Mouse (Mus musculus) macrophage (primary cell): ENCODE measurements around the gene Spata45. TPM values are rescaled to one million over a fixed set of nuclear protein-coding genes. Genes with fewer than 3 reads are reported as not detected.

ENCODE experiments used
- H3K27ac ChIP-seq: fragments of 350-480 bp; formaldehyde crosslinking; 2 replicates; pipeline ENCODE4 v1.9.0; 2021
- H3K36me3 ChIP-seq: fragments of 350-480 bp; formaldehyde crosslinking; 2 replicates; pipeline ENCODE4 v1.9.0; 2021; ENCODE audit errors: inconsistent target
- H3K4me3 ChIP-seq: fragments of 350-480 bp; formaldehyde crosslinking; 2 replicates; pipeline ENCODE4 v1.9.0; 2021; ENCODE audit errors: inconsistent target
- H3K79me2 ChIP-seq: fragments of 350-480 bp; formaldehyde crosslinking; 2 replicates; pipeline ENCODE4 v1.9.0; 2021; ENCODE audit errors: inconsistent target
- WGBS: methylation state at CpG from one replicate; pipeline ENCODE4 v1.1.7; 2026; ENCODE audit warnings: inconsistent platforms; ENCODE audit not compliant: missing documents; 5-methylcytosine and 5-hydroxymethylcytosine counted together
- polyA plus RNA-seq: library from polyadenylated mRNA; stranded (reverse); fragments of 250-400 nt; gene quantifications from 3 replicates; pipeline ENCODE4 v1.2.4, GENCODE M21; 2018; ENCODE audit warnings: inconsistent platforms
- total RNA-seq, 78 experiments: library from RNA; depleted of rRNA; stranded (reverse); fragments of 250-400 nt; gene quantifications; 1 replicate in 9 of 78; 2 replicates in 24 of 78; 3 replicates in 43 of 78; 4 replicates in 2 of 78; pipeline ENCODE4 v1.2.4; 2018; ENCODE audit warnings: inconsistent platforms in 56 of 78

Gene Spata45
- total RNA-seq (2018; cell fraction: chromatin; rRNA removed): not detected
- total RNA-seq (2018; cell fraction: cytosol; rRNA removed): not detected
- not detected for total RNA-seq (2018; cell fraction: nucleus; rRNA removed)
- polyA plus RNA-seq: not detected in 3 replicates

DNA sequence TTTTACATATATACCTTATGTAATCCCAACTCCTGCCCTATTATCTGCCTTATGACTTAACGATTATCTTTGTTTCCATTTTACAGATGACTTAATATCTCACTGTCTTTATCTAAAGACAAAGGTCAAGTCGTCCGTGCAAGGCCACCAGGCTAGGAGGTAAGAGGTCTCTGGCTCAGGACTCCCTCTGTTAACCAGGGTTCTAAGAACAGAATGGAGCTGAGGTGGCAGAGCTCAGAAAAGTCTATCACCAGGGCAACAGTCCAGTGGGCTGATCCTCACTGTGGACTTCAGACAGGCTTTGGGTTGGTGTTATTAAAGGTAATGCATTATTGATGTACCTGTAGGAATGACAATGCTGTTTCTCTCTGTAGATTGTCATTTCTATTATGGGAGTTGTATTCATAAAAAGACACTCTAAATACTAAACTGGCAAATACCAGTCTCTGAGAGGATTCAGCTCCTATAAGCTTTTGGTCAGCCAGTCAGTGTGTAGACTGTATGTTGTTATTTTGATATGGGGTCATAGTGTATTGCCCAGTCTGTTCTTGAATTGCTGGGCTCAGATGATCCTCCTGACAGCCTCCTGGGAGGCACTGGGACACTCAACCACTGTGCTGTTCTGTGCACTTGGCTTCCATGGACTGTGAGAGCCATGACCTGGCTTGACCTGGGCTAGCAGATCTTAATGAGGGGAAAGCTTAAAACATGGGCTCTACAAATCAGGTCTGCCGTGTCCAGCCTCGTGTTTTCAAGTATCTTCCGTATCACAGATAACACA, at the start of gene Spata45:
Gene Spata45, plus strand, starts transcription at position 86 of the 781 bp plus-strand sequence.
- WGBS: 89% methylated on average over 6 of the region's 6 CpGs
- Histone ChIP-seq H3K27ac (no peak within 1 kb of the TSS), H3K79me2 (no peaks in the 10 kb centered on the region), H3K4me3 (no peak within 1 kb of the TSS), H3K36me3 (no peaks in the 10 kb centered on the region)

DNA sequence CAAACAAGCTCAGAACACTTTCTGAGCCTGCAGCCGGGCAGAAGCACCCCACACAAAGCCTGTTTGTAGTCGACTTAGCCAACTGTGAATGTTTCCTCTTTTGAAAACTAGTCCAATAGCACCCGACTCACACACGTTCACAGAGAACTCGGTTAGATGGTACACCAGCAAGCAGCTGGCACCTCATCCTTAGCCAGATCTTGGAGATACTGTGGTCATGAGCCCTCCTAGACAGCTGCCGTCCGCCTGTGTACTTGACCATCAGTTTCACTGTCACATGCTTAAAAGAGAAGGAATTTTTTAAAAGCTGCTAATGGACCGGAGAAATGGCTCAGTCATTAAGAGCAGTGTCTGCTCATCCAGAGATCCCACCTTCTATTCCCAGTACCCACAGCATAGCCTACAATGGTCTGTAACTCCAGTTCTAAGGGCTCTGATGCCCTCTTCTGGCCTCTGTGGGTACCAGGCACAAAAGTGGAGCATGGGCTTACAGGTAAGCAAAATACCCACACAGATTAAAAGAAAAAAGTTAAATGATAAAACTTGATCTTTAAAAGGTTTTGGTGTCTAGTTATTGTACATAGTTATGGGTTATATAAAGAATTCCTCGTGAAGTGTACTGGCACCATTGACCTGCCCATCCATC, 46.9 kb upstream of the Spata45 start:
- no peaks in the 10 kb centered on the region for H3K36me3 ChIP-seq
- H3K79me2 ChIP-seq: no peaks in the 10 kb centered on the region
- H3K4me3 ChIP-seq: no peak overlapping the region
- H3K27ac ChIP-seq: no peak overlapping the region
- 85% methylated on average over 9 of the region's 9 CpGs for WGBS

DNA sequence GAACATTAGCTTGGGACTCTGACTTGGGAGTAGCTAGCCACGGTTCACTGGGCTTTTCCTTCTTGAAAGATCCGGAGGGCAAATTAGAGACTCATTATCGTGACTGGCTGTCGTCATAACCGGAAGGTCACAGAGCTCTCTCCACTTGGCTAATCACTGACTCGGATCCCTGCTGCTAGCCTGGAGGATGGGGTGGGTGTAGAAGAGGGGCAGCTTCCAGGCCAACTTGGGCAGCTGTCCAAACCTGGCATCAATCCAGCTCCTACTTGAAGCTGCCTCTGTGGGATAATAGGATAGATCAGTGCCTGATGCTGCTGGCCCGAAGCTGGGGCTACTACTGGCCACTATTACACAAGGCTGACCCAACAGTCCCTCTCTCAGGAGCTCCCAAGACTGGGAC, 40.9 kb upstream of the Spata45 start:
- Histone ChIP-seq H3K36me3 (no peaks in the 10 kb centered on the region), H3K79me2 (no peaks in the 10 kb centered on the region), H3K27ac (no peak overlapping the region), H3K4me3 (no peak overlapping the region)
- 98% methylated on average over 6 of the region's 7 CpGs for WGBS

DNA sequence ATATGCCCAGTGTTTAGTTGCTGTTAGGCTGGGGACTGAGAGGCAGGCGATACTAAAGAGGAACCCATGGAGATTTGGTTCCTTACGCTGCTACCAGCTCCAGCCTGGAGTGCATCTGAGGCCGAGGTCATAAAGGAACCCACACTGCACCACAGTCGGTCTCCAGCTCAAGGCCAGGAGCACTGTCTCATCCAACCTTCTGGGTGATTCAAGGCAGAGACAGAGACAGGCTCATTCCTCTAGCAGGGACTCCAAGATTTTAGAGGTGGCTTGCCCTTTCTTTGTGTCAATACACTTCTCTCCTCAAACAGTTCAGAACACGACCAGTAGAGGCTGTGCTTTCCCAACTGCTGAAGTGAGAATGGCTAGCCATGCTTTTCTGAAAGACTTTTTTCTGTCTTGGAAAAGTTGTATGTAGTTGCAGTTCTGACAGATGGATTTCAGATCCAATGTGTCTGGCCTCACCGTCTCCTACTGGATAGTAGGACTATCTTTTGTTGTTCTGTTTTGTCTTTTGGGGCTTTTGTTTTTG, 40.0 kb upstream of the Spata45 start:
- Histone ChIP-seq H3K36me3 (no peaks in the 10 kb centered on the region), H3K4me3 (no peak overlapping the region), H3K79me2 (no peaks in the 10 kb centered on the region), H3K27ac (peak overlapping the region; percentile 97)
- WGBS: 63% methylated on average over 6 of the region's 6 CpGs

DNA sequence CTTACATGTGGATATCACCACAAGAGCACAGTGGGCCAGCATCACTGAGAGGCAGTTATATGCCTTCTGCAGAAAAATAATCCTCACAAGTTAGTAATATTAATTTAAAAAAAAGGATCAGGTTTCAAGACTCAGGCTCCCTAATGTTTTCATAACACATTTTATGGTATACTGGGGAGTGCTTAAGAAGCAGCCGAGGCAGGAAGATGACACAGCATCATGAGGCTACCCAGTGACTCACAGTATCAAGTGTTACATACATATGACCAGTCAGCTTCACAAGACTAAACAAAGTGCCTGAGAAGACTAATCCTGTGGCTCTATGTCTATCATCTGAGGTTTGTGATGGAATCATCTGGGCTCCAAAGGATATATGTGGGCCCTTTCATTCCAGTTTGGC, 38.4 kb upstream of the Spata45 start:
- no peaks in the 10 kb centered on the region for H3K36me3 ChIP-seq
- WGBS: 7% methylated on average over 1 of the region's 1 CpGs
- peak overlapping the region; percentile 97 for H3K27ac ChIP-seq
- no peak overlapping the region for H3K4me3 ChIP-seq
- no peaks in the 10 kb centered on the region for H3K79me2 ChIP-seq

DNA sequence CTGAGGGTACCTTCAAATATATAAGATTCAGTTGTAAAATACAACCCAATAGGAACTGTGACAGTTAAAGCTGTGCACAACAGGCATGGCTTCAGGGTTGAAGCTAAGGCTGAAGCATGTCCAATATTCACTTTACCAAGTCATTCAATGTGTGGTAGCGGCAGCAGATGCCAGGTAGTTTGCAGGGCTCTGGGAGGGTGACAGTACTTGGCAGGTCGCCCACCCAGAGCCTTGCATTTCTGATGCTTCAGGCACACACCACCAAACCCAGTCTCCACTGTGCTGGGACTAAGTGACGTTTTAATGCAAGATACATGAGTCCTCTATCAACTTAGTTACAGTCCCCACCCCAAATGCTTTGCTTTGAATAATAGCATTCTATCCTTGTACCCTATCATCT, 35.8 kb upstream of the Spata45 start:
- Histone ChIP-seq H3K4me3 (no peak overlapping the region), H3K36me3 (peaks cover 22% of the 10 kb centered on the region), H3K27ac (no peak overlapping the region), H3K79me2 (no peaks in the 10 kb centered on the region)
- 100% methylated on average over 3 of the region's 3 CpGs for WGBS

DNA sequence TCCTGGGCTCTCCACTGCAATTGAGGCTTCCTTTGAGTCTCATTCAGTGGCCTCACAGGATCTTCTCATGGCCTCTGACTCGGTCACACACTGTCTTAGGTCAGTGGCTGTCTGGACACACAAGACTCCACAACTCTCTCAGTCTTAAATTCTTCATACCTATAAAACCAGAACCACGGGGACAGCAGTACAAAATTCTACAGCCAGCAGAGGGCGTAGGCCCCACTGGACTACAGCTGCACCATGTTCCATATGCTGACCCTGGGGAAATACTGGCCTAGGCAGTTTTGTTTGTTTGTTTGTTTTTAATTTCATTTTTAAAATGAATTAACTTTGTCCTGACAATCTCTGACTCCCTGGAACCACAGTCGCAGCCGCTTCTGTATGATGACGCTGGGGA, 34.2 kb upstream of the Spata45 start:
- H3K27ac ChIP-seq: no peak overlapping the region
- 80% methylated on average over 5 of the region's 6 CpGs for WGBS
- peaks cover 26% of the 10 kb centered on the region for H3K36me3 ChIP-seq
- no peaks in the 10 kb centered on the region for H3K79me2 ChIP-seq
- H3K4me3 ChIP-seq: no peak overlapping the region

DNA sequence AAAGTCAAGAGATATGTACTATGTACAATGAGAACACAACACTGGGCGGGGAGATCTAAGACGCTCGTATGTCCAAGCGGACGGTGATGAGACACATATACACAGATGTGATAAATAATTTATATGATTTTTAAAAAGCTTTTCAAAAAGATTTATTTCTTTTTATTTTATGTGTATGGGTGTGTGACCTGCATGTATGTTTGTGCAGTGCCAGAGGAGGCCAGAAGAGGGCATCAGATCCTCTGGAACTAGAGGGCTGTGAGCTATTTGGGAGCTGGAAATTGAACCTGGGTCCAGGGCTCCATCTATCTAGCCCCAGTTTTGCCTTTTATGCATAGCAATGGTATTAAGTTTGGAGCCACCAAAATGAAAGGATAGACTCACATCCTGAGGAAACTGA, 27.7 kb upstream of the Spata45 start:
- WGBS: 93% methylated on average over 5 of the region's 5 CpGs
- Histone ChIP-seq H3K36me3 (peaks cover 82% of the 10 kb centered on the region), H3K27ac (no peak overlapping the region), H3K79me2 (no peaks in the 10 kb centered on the region), H3K4me3 (no peak overlapping the region)

DNA sequence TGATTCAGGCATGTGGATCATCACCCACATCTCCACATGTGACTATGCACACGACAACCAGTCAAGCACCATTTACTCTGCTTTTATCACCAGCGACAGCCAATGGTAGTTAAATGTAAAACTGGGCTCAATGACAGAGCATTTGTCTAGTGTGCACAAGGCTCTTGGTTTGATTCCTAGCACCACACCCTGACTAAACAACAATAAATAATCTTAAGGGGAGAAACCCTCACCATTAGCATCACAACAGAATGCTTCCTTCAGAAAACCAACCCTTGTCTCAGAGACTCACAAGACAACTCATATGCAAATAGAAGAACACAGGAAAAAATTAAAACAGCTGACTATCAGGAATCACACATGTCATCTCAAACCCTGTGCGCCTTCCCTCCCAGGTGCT, 22.2 kb upstream of the Spata45 start:
- peaks cover 55% of the 10 kb centered on the region for H3K79me2 ChIP-seq
- 93% methylated on average over 3 of the region's 3 CpGs for WGBS
- no peak overlapping the region for H3K27ac ChIP-seq
- no peak overlapping the region for H3K4me3 ChIP-seq
- H3K36me3 ChIP-seq: peaks cover 75% of the 10 kb centered on the region

DNA sequence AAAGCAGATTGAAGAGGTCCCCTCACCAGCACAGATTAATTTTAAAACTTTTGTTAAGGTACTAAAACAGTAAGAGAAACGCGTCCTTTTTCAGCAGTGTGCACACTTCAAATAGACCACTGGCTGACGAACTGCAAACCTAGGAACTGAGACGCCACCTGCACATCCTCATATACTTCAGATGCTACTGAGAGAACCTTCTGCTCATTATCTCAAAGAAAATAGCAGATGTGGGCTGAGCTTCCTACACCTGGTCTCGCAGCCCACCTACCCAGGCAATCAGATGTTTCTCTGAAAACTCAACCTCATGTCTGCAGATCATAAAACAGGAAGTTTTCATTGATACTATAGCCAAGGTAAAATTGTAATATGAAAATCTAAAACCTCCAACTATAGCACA, 16.6 kb upstream of the Spata45 start:
- Histone ChIP-seq H3K36me3 (peaks cover 42% of the 10 kb centered on the region), H3K4me3 (no peak overlapping the region), H3K79me2 (peaks cover 93% of the 10 kb centered on the region), H3K27ac (no peak overlapping the region)
- 94% methylated on average over 5 of the region's 5 CpGs for WGBS

DNA sequence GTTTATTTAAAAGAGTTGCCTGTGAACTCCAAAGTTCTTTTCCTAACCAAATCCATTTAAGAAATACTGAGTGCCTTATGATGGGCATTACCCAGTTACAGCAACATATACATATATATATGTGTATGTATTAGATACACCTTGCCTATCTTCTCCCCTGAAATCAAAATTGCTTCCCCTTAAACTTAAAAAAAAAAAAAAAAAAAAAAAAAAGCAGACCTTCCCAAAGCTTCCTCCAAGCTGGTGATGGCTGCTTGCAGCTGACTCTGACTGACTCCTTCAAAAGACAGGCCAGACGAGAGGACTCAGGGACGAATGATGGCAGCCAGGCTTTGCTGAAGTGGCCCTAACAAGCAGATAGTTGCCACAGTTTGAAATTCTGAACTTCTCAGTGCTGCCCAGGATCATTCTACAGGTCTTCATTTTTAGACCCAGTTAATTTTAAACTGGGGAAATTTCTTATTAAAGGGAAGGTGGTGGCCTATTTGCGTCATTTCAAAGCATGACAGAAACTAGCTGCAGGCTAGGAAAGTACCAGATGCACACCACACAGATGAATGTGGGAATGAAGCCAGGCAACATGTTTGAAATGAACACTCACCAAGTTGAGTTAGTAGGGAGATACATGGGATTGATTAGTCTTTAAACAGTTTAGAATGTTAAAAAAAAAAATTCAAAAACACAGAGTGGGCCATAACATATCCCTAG, 16.1 kb upstream of the Spata45 start:
- WGBS: 97% methylated on average over 3 of the region's 3 CpGs
- Histone ChIP-seq H3K4me3 (no peak overlapping the region), H3K79me2 (peaks cover 93% of the 10 kb centered on the region), H3K27ac (peak overlapping the region; percentile 22), H3K36me3 (peaks cover 37% of the 10 kb centered on the region; the same call in 1 of the 2 replicates)

DNA sequence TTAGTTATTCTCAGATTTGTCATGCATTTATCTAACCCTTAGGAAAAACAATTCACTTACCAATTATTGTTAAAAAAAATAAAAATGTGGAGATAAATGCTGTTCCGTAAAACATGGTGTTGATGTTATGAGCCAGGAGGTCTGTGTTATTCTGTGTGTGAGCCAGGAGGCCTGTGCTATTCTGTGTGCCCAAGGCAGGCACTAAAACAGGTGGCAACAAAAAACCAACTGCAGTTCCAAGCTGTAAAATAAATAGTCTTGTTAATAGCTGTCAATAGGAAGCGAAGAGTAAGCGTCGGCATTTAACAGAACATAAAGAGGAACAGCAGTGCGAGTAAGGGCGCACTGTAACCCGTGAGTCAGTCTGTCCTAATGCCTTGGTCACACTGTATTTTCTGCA, 15.4 kb upstream of the Spata45 start:
- WGBS: 52% methylated on average over 7 of the region's 7 CpGs
- Histone ChIP-seq H3K27ac (peak overlapping the region; percentile 22), H3K36me3 (peaks cover 33% of the 10 kb centered on the region; the same call in 1 of the 2 replicates), H3K4me3 (no peak overlapping the region), H3K79me2 (peaks cover 90% of the 10 kb centered on the region)

DNA sequence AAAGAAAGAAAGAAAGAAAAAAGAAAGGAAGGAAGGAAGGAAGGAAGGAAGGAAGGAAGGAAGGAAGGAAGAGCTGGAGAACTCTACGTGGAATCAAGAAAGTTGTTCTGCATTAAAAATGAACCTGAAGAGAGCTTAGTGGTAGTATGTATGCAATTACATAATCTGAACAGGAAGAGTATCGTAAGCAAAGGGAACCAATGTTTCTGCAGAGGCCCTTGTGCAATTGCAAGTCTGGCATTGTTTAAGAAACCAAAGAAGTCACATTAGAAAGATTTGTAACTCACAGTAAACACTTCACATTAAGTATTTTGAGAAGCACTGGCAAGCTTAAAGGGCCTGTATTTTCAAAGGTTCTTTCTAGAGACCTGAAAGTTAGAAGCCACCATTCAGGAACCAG, 13.3 kb upstream of the Spata45 start:
- 0% methylated on average over 1 of the region's 2 CpGs for WGBS
- Histone ChIP-seq H3K27ac (peak overlapping the region; percentile 45), H3K79me2 (peaks cover 69% of the 10 kb centered on the region), H3K36me3 (peaks cover 23% of the 10 kb centered on the region; the same call in 1 of the 2 replicates), H3K4me3 (peak overlapping the region; percentile 78; the same call in 1 of the 2 replicates)

DNA sequence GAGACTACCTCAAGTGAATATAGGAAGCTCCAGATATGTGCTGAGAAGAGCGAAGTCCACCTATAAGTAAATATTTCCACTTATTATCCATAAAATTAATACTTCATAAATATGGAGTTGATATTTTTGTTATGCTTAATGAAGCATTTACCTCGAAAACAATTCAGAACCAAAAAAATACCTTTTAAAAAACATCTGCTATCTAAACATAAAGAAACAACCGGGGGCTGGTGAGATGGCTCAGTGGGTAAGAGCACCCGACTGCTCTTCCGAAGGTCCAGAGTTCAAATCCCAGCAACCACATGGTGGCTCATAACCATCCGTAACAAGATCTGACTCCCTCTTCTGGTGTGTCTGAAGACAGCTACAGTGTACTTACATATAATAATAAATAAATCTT, 12.6 kb upstream of the Spata45 start:
- Histone ChIP-seq H3K79me2 (peaks cover 62% of the 10 kb centered on the region), H3K36me3 (peaks cover 19% of the 10 kb centered on the region; the same call in 1 of the 2 replicates), H3K27ac (peak overlapping the region; percentile 45), H3K4me3 (peak overlapping the region; percentile 78)
- WGBS: 89% methylated on average over 1 of the region's 6 CpGs
